Mouse (Mus musculus) embryo, embryonic 11 days (tissue): ENCODE measurements at regions not wholly inside any gene's neighbourhood (a gene's known extent, or its start where the extent isn't known, plus 50 kb on each side); places are given as distances from the start of the nearest gene placed in this dataset.
"Not testable (repeated sequence)": the region's sequence is repeated elsewhere in the genome, so short reads cannot be mapped to it uniquely, and the experiment has no call there.

Source experiments
- DNase-seq: peaks from one replicate; pipeline ENCODE4 v3.0.0-alpha.2; 2015

DNA sequence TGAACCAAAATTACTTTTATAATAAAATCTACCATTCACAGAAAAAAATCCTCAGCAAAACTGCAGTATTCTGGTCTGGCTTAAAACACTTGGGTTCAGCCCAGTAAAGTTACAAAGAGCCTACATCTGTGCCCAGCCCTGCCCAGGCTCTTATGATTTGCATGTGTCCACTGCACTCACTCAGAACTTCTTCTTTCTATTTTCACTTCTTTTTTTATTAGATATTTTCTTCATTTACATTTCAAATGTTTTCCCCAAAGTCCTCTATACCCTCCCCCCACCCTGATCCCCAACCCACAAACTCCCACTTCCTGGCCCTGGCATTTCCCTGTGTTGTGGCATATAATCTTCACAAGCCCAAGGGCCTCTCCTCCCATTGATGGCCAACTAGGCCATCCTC lies 1442.4 kb upstream of the Tacstd2 start:
- DNase-seq, result no peak

DNA sequence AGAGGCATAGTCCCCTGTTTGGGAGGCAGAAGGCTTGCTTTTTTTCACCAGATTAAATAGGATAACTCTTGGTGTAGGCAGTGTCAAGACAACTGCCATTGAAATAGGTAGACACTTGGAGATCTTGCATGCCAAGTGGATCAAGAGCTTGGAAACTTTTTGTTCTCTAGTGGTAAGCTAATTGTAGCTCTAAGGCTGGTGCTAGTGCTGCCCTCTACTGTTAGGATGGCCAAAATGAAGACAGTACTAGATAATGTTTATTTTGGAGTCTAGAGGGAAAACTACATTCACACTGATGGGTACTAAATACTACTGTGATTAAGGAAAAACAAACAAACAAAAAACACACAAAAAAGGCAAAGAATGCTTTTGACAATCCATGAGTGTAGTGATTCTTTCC lies 1428.4 kb upstream of the Tacstd2 start:
- peak; percentile 1 for DNase-seq

DNA sequence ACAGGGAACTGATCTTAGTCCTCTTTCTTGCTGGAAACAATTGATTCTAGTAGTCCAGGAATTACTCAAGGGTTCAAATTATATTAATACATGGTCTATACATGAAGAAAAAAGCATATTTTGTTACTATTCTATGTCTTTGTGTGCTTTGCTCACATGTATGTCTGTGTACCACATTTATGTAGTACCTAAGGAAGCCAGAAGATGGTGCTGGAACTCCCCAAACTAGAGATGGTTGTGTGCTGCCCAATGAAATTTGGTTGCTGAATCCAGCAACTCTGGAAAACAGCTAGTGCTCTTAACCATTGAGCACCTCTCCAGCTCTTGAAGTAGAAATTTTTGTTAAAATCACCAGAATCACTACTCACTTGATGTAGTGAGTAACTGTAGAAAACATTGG lies 1402.5 kb upstream of the Tacstd2 start:
- DNase-seq, result peak; percentile 16

DNA sequence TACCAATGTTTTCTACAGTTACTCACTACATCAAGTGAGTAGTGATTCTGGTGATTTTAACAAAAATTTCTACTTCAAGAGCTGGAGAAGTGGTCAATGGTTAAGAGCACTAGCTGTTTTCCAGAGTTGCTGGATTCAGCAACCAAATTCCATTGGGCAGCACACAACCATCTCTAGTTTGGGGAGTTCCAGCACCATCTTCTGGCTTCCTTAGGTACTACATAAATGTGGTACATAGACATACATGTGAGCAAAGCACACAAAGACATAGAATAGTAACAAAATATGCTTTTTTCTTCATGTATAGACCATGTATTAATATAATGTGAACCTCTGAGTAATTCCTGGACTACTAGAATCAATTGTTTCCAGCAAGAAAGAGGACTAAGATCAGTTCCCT lies 1396.3 kb upstream of the Tacstd2 start:
- DNase-seq, result peak; percentile 7

DNA sequence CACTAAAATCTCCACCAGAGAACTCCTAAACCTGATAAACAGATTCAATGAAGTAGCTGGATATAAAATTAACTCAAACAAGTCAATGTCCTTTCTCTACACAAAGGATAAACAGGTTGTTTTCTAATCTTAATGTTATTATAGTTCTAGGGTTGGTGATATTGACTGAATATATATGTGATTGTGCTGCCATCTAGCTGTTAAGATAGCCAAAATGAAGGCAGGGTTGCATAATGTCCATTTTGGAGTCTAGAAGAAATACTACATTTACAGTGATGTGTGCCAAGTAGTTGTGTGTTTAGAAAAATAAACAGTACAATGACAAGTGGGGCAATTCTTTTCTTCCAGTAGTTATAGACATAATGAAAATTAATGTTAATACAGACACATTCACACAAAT lies 1379.9 kb upstream of the Tacstd2 start:
- DNase-seq, result no peak

DNA sequence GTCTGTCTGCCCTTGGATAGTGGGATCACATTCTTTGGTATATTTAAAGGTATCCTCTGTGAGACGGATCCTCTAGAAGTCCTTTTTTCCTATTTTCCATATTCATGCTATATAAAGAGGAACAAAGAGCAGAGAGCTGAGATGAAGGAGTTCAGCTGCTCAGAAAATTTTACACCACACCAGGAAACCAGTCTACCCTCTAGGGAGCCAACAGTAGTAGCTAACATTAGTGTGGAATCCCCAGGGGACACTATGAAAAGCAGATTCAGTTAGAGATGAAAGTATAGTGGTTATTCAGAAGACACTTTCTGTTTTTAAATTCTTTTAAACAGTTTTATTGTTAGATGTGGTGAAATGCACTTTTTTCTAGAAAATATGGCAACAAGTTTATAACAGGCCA lies 1348.5 kb upstream of the Tacstd2 start:
- DNase-seq, result no peak

DNA sequence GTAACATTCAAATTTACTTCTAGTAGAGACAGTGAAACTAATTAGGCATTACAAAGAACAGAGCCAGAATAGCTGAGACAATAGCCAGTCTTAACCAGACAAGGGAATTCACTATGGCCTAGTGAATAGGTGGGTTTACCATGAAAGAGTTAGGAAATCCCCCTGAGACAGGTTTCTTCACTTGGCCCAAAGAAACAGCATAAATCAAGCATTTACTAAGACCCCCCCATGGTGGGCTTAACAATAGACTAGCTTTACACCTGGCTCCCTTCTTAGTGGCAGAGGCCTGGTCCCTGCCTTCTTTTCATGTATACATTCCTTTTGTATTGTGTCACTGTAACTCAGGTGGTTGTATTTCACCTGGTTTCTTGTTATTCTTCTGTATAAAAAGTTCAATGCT lies 1317.2 kb upstream of the Tacstd2 start:
- not testable (repeated sequence) for DNase-seq

DNA sequence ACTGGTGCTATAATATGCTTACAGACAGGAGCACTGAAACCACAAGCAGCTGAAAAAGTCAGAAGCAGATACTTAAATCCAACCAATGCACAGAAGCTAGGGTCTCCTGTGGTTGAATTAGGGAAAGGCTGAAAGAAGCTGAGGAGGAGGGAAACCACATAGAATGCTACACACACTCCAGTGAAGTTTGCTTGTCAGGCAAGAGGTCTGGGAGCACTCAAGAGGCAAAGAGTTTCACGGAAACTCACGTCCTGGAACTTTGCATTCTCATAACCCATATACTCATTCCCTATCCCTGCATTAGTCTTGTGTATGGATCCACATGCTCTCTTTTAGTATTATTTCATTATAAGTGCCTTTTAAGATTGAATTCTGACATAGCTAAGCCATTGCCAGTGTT lies 1316.7 kb upstream of the Tacstd2 start:
- no peak for DNase-seq

DNA sequence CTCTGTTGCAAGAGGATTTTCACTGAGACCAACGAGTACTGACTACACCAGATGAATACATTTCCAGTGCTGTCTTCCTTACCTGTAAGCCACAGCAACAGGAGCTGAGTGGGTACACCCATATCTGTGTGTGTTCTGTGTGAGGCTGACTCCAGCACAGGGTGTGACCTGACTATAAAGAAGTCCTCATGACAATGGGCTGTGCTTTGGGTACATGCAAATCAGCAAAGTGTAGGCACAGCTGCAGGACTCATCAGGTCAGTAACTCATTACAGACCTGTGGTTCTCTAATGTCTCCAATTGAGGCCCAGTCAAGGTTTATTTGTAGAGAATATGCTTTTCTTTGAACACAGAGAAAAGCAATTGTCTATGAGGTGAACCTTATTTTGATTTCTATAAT lies 1299.6 kb upstream of the Tacstd2 start:
- DNase-seq, result no peak

DNA sequence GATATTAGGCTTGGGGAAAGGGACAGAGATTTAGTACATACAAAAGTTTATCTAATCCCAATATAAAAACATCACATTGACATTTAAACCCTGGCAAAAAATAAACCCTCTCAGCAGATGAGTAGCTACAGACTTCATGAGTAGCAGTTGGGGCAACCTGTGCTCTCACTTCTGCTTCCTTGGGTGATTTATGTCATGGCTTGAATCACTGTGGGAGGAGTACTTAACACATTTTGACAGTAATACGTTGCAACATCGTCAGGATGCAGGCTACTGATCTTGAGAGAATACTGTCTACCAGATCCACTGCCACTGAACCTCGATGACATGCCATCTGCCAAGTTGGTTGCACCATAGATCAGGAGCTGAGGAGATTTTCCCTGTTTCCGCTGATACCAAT lies 1299.0 kb upstream of the Tacstd2 start:
- no peak for DNase-seq

DNA sequence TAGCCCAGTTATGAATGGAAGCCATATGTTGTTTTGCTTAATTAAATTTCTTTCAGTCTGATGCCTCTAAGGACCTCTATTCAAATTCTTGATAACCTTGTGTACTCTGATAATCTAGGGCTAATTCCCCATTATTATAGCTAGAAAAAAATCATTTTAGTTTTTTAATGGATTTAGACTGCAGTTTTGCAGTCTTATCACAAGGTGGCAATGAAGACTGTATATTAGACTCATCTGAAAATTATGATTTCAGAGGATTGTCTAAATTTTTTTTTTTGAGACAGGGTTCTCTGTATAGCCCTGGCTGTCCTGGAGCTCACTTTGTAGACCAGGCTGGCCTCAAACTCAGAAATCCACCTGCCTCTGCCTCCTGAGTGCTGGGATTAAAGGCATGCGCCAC lies 1292.9 kb upstream of the Tacstd2 start:
- not testable (repeated sequence) for DNase-seq

DNA sequence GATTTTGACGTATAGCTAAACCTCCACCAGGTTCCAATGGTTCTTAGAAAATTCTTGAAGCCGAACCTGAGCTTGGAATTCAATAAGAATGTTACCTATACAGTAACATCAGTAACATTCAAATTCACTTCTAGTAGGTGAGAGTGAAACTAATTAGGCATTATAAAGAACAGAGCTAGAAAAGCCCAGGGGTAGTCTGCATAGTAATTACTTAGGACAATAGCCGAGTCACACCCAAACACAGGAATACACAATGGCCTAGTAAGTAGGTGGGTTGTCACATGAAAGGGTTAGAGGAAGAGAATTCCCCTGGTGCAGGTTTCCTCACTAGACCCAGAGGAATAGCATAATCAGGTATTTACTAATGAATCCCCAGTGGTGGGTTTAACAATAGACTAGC lies 1277.8 kb upstream of the Tacstd2 start:
- no peak for DNase-seq

DNA sequence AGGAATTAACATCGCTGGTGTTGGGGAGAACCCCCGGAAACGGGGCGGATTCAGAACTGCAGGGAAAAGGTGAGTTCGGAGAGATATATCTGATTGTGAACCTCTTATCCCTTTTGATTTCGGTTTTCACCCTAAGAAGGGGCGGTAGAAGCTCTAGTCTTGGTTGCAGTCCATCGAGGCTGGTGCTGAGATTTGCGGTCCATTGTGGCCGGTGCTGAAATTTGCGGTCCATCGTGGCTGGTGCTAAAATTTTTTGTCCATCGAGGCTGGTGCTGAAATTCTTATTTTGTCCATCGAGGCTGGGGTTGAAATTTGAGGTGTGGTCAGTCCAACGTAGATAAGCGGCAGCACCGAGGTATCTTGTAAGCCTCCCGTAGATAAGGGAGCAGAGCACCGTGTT lies 1263.6 kb upstream of the Tacstd2 start:
- DNase-seq, result not testable (repeated sequence)

DNA sequence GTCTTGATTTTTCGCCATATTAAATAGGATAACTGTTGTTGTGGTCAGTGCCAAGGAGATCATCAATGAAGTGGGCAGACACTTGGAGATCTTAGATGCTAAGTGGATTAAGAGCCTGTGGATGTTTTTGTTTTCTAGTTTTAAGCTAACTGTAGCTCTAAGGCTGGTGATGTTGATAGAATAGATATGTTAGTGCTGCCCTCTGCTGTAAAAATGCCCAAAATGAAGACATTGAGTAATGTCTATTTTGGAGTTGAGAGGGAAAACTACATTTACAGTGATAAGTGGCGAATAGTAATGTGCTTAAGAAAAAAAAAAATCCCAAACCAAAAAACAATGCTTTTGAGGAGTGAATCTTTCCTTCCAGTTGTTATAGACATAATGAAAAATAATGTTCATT lies 1235.9 kb upstream of the Tacstd2 start:
- DNase-seq, result no peak

DNA sequence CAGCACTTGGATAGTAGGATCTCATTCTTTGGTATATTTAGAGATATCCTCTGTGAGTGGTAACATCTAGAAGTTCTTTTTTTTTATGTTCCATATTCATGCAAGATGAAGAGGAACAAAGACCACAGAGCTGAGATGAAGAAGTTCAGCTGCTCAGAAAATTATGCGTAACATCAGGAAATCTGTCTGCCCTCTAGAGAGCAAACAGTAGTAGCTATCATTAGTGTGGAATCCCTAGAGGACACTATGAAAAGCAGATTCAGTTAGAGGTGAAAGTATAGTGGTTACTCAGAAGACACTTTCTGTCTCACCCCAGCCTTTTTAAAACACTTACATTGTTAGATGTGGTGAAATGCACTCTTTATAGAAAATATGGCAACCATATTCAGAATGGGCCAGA lies 1214.9 kb upstream of the Tacstd2 start:
- no peak for DNase-seq

DNA sequence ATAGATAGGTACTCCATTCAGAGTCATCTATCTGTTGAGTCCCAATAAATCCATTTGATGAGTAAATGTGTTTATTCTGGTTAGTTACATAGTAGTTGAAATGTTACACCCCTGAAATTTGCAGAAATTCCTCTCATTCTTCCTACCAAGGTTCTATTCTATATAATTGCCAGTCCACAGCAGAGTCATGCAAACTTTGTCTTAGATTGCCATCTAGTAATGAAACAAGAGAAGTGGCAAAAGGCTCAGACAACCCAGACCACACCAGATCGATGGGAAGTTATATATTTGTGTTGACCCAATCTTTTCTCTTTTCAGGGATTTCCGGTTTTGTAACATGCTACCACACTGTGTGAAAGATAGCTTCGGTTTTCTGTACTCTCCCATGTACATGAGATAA lies 1214.1 kb upstream of the Tacstd2 start:
- no peak for DNase-seq

DNA sequence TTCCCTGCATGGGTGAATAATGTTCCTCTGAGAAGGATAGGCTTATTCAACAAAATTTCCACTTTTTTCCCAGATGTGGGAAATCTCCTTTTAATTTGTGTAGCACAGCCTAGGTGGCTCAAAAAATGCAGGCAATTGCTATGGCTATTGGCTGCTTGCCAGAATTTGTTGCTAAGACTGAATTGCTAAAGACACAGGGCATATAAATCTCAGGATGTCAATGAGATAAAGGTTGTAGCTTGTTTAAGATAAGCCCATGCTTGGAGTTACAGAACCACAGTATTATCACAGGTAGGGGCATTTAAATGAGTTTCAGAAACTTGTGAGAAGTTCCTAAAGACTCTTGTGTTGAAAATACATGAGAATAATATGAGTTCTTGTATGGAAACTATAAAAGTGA lies 1203.0 kb upstream of the Tacstd2 start:
- no peak for DNase-seq

DNA sequence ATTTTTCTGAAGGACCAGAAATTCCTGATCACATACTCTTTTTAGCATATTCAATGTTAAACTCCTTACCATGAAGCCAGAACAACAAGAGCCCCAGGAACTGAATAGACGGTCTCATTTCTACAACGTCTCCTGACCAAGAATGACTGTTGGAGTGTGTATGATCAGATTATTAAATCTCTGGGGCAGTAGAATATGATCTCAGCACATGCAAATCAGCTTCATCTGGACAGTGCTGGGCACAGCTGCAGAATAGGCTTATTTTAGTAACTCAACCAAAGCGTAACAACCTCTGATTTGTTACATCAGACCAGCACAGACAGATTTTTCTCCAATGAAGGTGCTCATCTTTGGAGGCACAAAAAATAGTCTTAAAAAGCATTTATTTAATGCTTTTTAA lies 1201.1 kb upstream of the Tacstd2 start:
- no peak for DNase-seq

DNA sequence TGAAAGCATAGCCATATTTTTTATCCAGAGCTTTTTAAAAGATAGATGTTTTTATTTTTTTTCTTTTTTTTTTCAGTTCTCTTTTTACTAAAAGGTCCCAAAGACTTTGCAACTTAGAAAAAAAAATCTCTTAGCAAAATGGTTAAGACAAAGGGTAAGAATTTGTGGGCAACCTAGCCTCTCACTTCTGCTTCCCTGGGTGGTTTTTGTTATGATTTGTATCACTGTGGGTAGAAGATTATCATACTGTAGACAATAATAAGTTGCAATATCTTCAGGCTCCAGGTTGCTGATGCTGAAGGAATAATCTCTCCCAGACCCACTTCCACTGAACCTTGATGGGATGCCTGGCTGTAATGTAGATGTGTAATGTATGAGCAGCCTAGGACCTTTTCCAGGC lies 1200.5 kb upstream of the Tacstd2 start:
- no peak for DNase-seq

DNA sequence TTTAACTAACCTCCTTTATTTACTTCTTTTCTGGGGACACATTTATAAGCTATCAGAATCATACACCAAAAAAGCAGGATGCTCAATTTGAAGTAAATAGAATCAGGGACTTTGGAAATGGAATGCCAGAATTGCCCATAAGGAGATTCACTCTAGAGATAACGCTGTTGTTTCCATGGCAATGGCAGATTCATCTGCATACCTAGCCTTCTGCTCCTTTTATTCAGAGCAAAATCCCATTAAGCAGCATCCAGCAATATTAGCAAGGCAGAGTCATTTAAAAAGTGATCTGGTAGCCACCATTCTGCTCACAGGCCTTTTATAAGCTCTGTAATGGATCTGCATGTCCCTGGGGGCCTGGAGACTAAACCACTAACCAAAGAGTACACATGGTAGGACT lies 1175.5 kb upstream of the Tacstd2 start:
- DNase-seq, result not testable (repeated sequence)

DNA sequence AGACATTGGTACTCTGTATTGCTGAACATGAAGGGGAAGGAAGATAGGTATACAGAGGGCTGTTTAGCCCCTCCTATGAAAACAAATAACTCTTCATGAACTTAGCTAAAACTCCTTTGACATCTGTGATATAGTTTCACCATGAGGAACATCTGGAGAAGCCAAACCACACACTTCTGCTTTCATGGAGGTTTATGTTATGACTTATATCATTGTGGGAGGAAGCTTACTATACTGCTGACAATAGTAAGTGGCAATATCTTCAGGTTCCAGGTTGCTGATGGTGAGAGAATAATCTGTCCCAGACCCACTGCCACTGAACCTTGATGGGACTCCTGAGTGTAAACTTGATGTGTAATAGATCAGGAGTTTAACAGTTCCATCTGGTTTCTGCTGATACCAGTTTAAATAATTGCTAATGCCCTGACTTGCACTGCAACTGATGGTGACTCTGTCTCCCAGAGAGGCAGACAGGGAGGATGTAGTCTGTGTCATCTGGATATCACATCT lies 1168.8 kb upstream of the Tacstd2 start:
- DNase-seq, result not testable (repeated sequence)

DNA sequence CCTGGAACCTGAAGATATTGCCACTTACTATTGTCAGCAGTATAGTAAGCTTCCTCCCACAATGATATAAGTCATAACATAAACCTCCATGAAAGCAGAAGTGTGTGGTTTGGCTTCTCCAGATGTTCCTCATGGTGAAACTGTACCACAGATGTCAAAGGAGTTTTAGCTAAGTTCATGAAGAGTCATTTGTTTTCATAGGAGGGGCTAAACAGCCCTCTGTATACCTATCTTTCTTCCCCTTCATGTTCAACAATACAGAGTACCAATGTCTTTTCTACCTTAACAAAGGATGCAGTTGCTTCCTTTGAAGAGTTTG lies 1145.2 kb upstream of the Tacstd2 start:
- not testable (repeated sequence) for DNase-seq

DNA sequence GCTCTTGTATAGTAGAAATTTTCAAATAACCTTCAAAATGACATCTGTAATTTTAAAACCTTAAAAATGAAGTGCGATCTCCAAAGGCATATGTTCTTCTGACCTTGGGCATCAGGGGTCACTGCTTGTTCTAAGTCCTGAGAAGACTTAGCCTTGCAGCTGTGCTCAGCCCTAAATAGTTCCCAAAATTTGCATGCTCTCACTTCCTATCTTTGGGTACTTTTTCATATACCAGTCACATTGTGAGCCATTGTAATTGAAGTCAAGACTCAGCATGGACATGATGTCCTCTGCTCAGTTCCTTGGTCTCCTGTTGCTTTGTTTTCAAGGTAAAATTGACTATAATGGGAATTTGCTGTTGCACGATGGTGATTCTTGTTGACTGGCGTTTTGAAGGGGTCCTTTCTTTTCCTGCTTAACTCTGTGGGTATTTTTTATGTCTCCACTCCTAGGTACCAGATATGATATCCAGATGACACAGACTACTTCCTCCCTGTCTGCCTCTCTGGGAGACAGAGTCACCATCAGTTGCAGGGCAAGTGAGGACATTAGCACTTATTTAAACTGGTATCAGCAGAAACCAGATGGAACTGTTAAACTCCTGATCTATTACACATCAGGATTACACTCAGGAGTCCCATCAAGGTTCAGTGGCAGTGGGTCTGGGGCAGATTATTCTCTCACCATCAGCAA lies 1144.6 kb upstream of the Tacstd2 start:
- DNase-seq, result no peak

DNA sequence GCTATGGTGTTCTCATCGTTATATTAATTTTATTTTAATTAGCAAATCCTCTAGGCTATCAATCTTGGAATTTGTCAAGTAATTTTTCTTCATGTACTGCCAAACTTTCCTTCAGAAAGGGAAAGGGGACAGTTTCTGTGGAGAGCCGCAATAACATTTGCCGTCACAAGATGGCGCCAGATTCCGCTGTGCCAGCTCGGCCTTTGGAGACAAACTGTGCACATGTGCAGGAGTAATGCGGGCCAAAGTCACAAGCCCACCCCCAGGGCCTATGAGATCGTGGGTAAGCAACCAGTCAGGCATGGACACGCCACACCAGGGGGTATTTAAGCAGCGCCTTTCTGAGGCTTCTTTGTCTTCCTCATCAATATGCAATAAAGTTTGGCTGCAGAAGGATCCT lies 1132.8 kb upstream of the Tacstd2 start:
- DNase-seq, result peak; percentile 54

DNA sequence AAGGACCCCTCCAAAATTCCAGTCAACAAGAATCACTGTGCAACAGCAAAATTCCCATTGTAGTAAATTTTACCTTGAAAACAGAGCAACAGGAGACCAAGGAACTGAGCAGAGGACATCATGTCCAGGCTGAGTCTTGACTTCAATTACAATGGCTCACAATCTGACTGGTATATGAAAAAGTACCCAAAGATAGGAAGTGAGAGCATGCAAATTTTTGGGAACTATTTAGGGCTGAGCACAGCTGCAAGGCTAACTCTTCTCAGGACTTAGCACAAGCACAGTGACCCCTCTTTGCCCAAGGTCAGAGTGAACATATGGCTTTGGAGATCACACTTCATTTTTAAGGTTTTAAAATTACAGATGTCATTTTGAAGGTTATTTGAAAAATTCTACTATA lies 1096.7 kb upstream of the Tacstd2 start:
- DNase-seq, result not testable (repeated sequence)

DNA sequence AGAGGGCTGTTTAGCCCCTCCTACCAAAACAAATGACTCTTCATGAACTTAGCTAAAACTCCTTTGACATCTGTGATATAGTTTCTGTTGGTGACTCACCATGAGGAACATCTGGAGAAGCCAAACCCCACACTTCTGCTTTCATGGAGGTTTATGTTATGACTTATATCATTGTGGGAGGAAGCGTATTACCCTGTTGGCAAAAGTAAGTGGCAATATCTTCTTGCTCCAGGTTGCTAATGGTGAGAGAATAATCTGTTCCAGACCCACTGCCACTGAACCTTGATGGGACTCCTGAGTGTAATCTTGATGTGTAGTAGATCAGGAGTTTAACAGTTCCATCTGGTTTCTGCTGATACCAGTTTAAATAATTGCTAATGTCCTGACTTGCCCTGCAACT lies 1096.2 kb upstream of the Tacstd2 start:
- no peak for DNase-seq
